Mouse (Mus musculus) bone marrow, adult 2 months (tissue): ENCODE data around the gene Clip3.

Source experiments
- CTCF ChIP-seq: fragments of 200-500 bp; IDR thresholded peaks from 2 replicates; pipeline ENCODE4 v1.5.1; 2011; ENCODE audit warnings: low read length, control low read depth; ENCODE audit not compliant: control insufficient read depth, insufficient read depth
- POLR2A ChIP-seq: fragments of 200-500 bp; IDR thresholded peaks from 2 replicates; pipeline ENCODE4 v1.6.1; 2011; ENCODE audit warnings: low read depth, mild to moderate bottlenecking, control low read depth, low read length, borderline replicate concordance; ENCODE audit not compliant: control insufficient read depth

- TF ChIP-seq CTCF: no peak
- no peak for TF ChIP-seq POLR2A
These were observed 25.6 kb upstream of the Clip3 start for GRCm38 (mm10) chr7:30265935-30266334.
